Mouse (Mus musculus): Measurements from ENCODE around the gene Ankrd36. TPM values are rescaled to one million over a fixed set of nuclear protein-coding genes. Genes with fewer than 3 reads are reported as not detected.

Ankrd36 gene
- polyA plus RNA-seq, 1 experiment from 2014 or later = not detected

- H3K4me2 ChIP-seq (ENCODE audit: low read length) = peak overlapping the region; percentile 56
- under 1% methylated on average over 43 of the region's 43 CpGs for WGBS
Observed at GRCm38 (mm10) chr11:5706874-5707529, 137.5 kb downstream of the Ankrd36 start.

GRCm38 (mm10) chr11:5707530-5708353, 138.3 kb downstream of the Ankrd36 start:
- Histone ChIP-seq H3K4me2 (ENCODE audit: low read length) (peak overlapping the region; percentile 56), H3K4me3 (ENCODE audit: low read depth, low read length) (peak overlapping the region; percentile 88), H3K9me3 (replicated peaks; ENCODE audit: control insufficient read depth, low read length, poor library complexity, severe bottlenecking) (no peaks in the 10 kb centered on the region), H3K27me3 (ENCODE audit: control insufficient read depth, insufficient read depth, low read depth, low read length) (no peaks in the 10 kb centered on the region), H3K27ac (ENCODE audit: low read length) (peak overlapping the region; percentile 83), H3K9ac (ENCODE audit: low read depth, low read length) (peak overlapping the region; percentile 88), H3K36me3 (ENCODE audit: control insufficient read depth, insufficient read depth, low read length) (0 out of 2 replicates have a peak, but pooled peaks cover 8% of the 10 kb centered on the region), H3K4me1 (ENCODE audit: control insufficient read depth, insufficient read depth, low read length) (peaks cover 11% of the 10 kb centered on the region)
- 19% methylated on average over 47 of the region's 50 CpGs for WGBS
- ATAC-seq = peak; percentile 95

More at GRCm38 (mm10) chr11:5706874-5707529, 137.5 kb downstream of the Ankrd36 start:
- H3K27me3 ChIP-seq (ENCODE audit: control insufficient read depth, insufficient read depth, low read depth, low read length) = no peaks in the 10 kb centered on the region
- H3K9ac ChIP-seq (ENCODE audit: low read depth, low read length) = peak overlapping the region; percentile 88
- no peaks in the 10 kb centered on the region for H3K9me3 ChIP-seq (replicated peaks; ENCODE audit: control insufficient read depth, low read length, poor library complexity, severe bottlenecking)
- H3K36me3 ChIP-seq (ENCODE audit: control insufficient read depth, insufficient read depth, low read length) = 0 out of 2 replicates have a peak, but pooled peaks cover 8% of the 10 kb centered on the region
- peaks cover 11% of the 10 kb centered on the region for H3K4me1 ChIP-seq (ENCODE audit: control insufficient read depth, insufficient read depth, low read length)
- peak overlapping the region; percentile 83 for H3K27ac ChIP-seq (ENCODE audit: low read length)
- peak; percentile 84 for ATAC-seq
- peak overlapping the region; percentile 88 for H3K4me3 ChIP-seq (ENCODE audit: low read depth, low read length)

- Histone ChIP-seq H3K4me1 (ENCODE audit: control insufficient read depth, insufficient read depth, low read length) (no peaks in the 10 kb centered on the region), H3K9ac (ENCODE audit: low read depth, low read length) (no peak overlapping the region), H3K9me3 (replicated peaks; ENCODE audit: control insufficient read depth, low read length, poor library complexity, severe bottlenecking) (no peaks in the 10 kb centered on the region), H3K4me2 (ENCODE audit: low read length) (no peak overlapping the region), H3K27me3 (ENCODE audit: control insufficient read depth, insufficient read depth, low read depth, low read length) (no peaks in the 10 kb centered on the region), H3K27ac (ENCODE audit: low read length) (no peak overlapping the region), H3K36me3 (ENCODE audit: control insufficient read depth, insufficient read depth, low read length) (peaks cover 26% of the 10 kb centered on the region), H3K4me3 (ENCODE audit: low read depth, low read length) (no peak overlapping the region)
- WGBS = 90% methylated on average over 9 of the region's 9 CpGs
- ATAC-seq = no peak
Observed at GRCm38 (mm10) chr11:5715179-5715578, 145.7 kb downstream of the Ankrd36 start.

- no peaks in the 10 kb centered on the region for H3K4me1 ChIP-seq (ENCODE audit: control insufficient read depth, insufficient read depth, low read length)
- ATAC-seq = no peak
- peaks cover 26% of the 10 kb centered on the region for H3K36me3 ChIP-seq (ENCODE audit: control insufficient read depth, insufficient read depth, low read length)
- H3K27me3 ChIP-seq (ENCODE audit: control insufficient read depth, insufficient read depth, low read depth, low read length) = no peaks in the 10 kb centered on the region
- H3K27ac ChIP-seq (ENCODE audit: low read length) = no peak within 1 kb of the TSS
- H3K9me3 ChIP-seq (replicated peaks; ENCODE audit: control insufficient read depth, low read length, poor library complexity, severe bottlenecking) = no peaks in the 10 kb centered on the region
- 83% methylated on average over 14 of the region's 14 CpGs for WGBS
- no peak within 1 kb of the TSS for H3K9ac ChIP-seq (ENCODE audit: low read depth, low read length)
- no peak within 1 kb of the TSS for H3K4me2 ChIP-seq (ENCODE audit: low read length)
- no peak within 1 kb of the TSS for H3K4me3 ChIP-seq (ENCODE audit: low read depth, low read length)
Observed at GRCm38 (mm10) chr11:5715630-5716105, 146.2 kb downstream of the Ankrd36 start, which contains the start of gene Mrps24. TSS of gene Mrps24 (minus strand) at chr11:5715680.

GRCm38 (mm10) chr11:5716246-5716645, 146.8 kb downstream of the Ankrd36 start:
- Histone ChIP-seq H3K4me3 (ENCODE audit: low read depth, low read length) (no peak overlapping the region), H3K9me3 (replicated peaks; ENCODE audit: control insufficient read depth, low read length, poor library complexity, severe bottlenecking) (no peaks in the 10 kb centered on the region), H3K27ac (ENCODE audit: low read length) (no peak overlapping the region), H3K36me3 (ENCODE audit: control insufficient read depth, insufficient read depth, low read length) (peaks cover 26% of the 10 kb centered on the region), H3K4me2 (ENCODE audit: low read length) (no peak overlapping the region), H3K9ac (ENCODE audit: low read depth, low read length) (no peak overlapping the region), H3K27me3 (ENCODE audit: control insufficient read depth, insufficient read depth, low read depth, low read length) (no peaks in the 10 kb centered on the region), H3K4me1 (ENCODE audit: control insufficient read depth, insufficient read depth, low read length) (no peaks in the 10 kb centered on the region)
- ATAC-seq = no peak
- WGBS = 96% methylated on average over 11 of the region's 11 CpGs

- Histone ChIP-seq H3K9ac (ENCODE audit: low read depth, low read length) (no peak overlapping the region), H3K36me3 (ENCODE audit: control insufficient read depth, insufficient read depth, low read length) (peaks cover 26% of the 10 kb centered on the region), H3K27me3 (ENCODE audit: control insufficient read depth, insufficient read depth, low read depth, low read length) (no peaks in the 10 kb centered on the region), H3K4me2 (ENCODE audit: low read length) (no peak overlapping the region), H3K27ac (ENCODE audit: low read length) (no peak overlapping the region), H3K9me3 (replicated peaks; ENCODE audit: control insufficient read depth, low read length, poor library complexity, severe bottlenecking) (no peaks in the 10 kb centered on the region), H3K4me3 (ENCODE audit: low read depth, low read length) (no peak overlapping the region), H3K4me1 (ENCODE audit: control insufficient read depth, insufficient read depth, low read length) (no peaks in the 10 kb centered on the region)
- no peak for ATAC-seq
- 90% methylated on average over 34 of the region's 34 CpGs for WGBS
Observed at GRCm38 (mm10) chr11:5716938-5717705, 147.6 kb downstream of the Ankrd36 start.

- 95% methylated on average over 12 of the region's 12 CpGs for WGBS
- Histone ChIP-seq H3K9me3 (replicated peaks; ENCODE audit: control insufficient read depth, low read length, poor library complexity, severe bottlenecking) (no peaks in the 10 kb centered on the region), H3K4me3 (ENCODE audit: low read depth, low read length) (no peak overlapping the region), H3K36me3 (ENCODE audit: control insufficient read depth, insufficient read depth, low read length) (peaks cover 32% of the 10 kb centered on the region), H3K9ac (ENCODE audit: low read depth, low read length) (no peak overlapping the region), H3K27me3 (ENCODE audit: control insufficient read depth, insufficient read depth, low read depth, low read length) (no peaks in the 10 kb centered on the region), H3K27ac (ENCODE audit: low read length) (no peak overlapping the region), H3K4me1 (ENCODE audit: control insufficient read depth, insufficient read depth, low read length) (no peaks in the 10 kb centered on the region), H3K4me2 (ENCODE audit: low read length) (no peak overlapping the region)
- ATAC-seq = no peak
Observed at GRCm38 (mm10) chr11:5718611-5719354, 149.3 kb downstream of the Ankrd36 start.

GRCm38 (mm10) chr11:5729582-5729981, 160.1 kb downstream of the Ankrd36 start:
- Histone ChIP-seq H3K27me3 (ENCODE audit: control insufficient read depth, insufficient read depth, low read depth, low read length) (no peaks in the 10 kb centered on the region), H3K27ac (ENCODE audit: low read length) (no peak overlapping the region), H3K4me3 (ENCODE audit: low read depth, low read length) (no peak overlapping the region), H3K4me2 (ENCODE audit: low read length) (no peak overlapping the region), H3K4me1 (ENCODE audit: control insufficient read depth, insufficient read depth, low read length) (no peaks in the 10 kb centered on the region), H3K9ac (ENCODE audit: low read depth, low read length) (no peak overlapping the region), H3K36me3 (ENCODE audit: control insufficient read depth, insufficient read depth, low read length) (no peaks in the 10 kb centered on the region), H3K9me3 (replicated peaks; ENCODE audit: control insufficient read depth, low read length, poor library complexity, severe bottlenecking) (no peaks in the 10 kb centered on the region)
- no peak for ATAC-seq
- 92% methylated on average over 9 of the region's 9 CpGs for WGBS

All from midbrain, embryonic 16.5 days (tissue).